Mouse (Mus musculus) hindbrain, embryonic 12.5 days (tissue): ENCODE measurements at regions not wholly inside any gene's neighbourhood (a gene's known extent, or its start where the extent isn't known, plus 50 kb on each side); places are given as distances from the start of the nearest gene placed in this dataset.

ENCODE experiments used
- ATAC-seq: fragments of 200-750 bp; cut with Nextera tagmentation; 2 replicates; pipeline ENCODE4 v1.8.0; 2017; ENCODE audit warnings: moderate TSS enrichment; ENCODE audit not compliant: low FRiP score
- H3K27ac ChIP-seq: fragments of 300-500 bp; sonication (generic); 2 replicates; pipeline ENCODE4 v1.5.1; 2016; ENCODE audit warnings: mild to moderate bottlenecking
- H3K27me3 ChIP-seq: fragments of 300-500 bp; sonication (generic); 2 replicates; pipeline ENCODE4 v1.6.1; 2016; ENCODE audit warnings: mild to moderate bottlenecking
- H3K36me3 ChIP-seq: fragments of 300-500 bp; sonication (generic); 2 replicates; pipeline ENCODE4 v1.6.1; 2016; ENCODE audit warnings: mild to moderate bottlenecking
- H3K4me1 ChIP-seq: fragments of 300-500 bp; sonication (generic); 2 replicates; pipeline ENCODE4 v1.6.1; 2016
- H3K4me2 ChIP-seq: fragments of 300-500 bp; sonication (generic); replicated peaks from 2 replicates; pipeline ENCODE4 v1.6.1; 2016; ENCODE audit warnings: mild to moderate bottlenecking
- H3K4me3 ChIP-seq: fragments of 300-500 bp; sonication (generic); 2 replicates; pipeline ENCODE4 v1.5.1; 2016; ENCODE audit warnings: mild to moderate bottlenecking
- H3K9ac ChIP-seq: fragments of 300-500 bp; sonication (generic); 2 replicates; pipeline ENCODE4 v1.6.1; 2016; ENCODE audit warnings: mild to moderate bottlenecking, moderate library complexity
- H3K9me3 ChIP-seq: fragments of 300-500 bp; sonication (generic); replicated peaks from 2 replicates; pipeline ENCODE4 v1.6.1; 2016; ENCODE audit warnings: mild to moderate bottlenecking
- WGBS: fragments of 180-500 bp; shearing (Covaris S2); methylation state at CpG from one replicate; pipeline ENCODE4 v1.1.7; 2016; 5-methylcytosine and 5-hydroxymethylcytosine counted together

DNA sequence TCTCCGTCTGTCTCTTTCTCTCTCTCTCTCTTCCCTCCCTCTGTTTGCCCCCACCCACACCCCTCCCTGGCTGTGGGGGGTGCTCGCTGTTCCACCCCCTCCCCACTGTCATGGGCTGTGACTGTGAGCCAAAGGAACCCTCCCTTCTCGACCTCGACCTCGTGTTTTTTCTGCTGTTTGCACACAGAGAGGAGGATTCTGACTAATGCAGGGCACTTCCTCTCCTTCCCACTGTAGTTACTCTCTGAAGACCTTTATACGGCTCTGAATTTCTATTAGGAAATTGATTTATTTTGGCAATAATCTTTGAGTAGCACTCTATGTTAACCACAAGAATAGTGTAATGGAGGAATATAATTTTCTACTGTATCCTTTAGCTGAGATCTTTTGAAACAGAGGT, 362.1 kb downstream of the Ajap1 start:
- Histone ChIP-seq H3K27me3 (0 out of 2 replicates have a peak, but pooled peaks cover 3% of the 10 kb centered on the region), H3K27ac (no peak overlapping the region), H3K4me2 (no peak overlapping the region), H3K9ac (no peak overlapping the region), H3K9me3 (no peaks in the 10 kb centered on the region), H3K4me3 (no peak overlapping the region), H3K4me1 (no peaks in the 10 kb centered on the region; the same call in 1 of the 2 replicates), H3K36me3 (no peaks in the 10 kb centered on the region)
- 58% methylated on average over 6 of the region's 6 CpGs for WGBS
- ATAC-seq = no peak

- Histone ChIP-seq H3K9ac (no peak overlapping the region), H3K4me1 (peaks cover 4% of the 10 kb centered on the region), H3K36me3 (no peaks in the 10 kb centered on the region), H3K27ac (no peak overlapping the region), H3K4me2 (no peak overlapping the region), H3K4me3 (no peak overlapping the region), H3K9me3 (no peaks in the 10 kb centered on the region), H3K27me3 (0 out of 2 replicates have a peak, but pooled peaks cover 3% of the 10 kb centered on the region)
- no peak for ATAC-seq
- 68% methylated on average over 4 of the region's 4 CpGs for WGBS
Measured at GRCm38 (mm10) chr4:153119647-153120102, 362.9 kb downstream of the Ajap1 start.

DNA sequence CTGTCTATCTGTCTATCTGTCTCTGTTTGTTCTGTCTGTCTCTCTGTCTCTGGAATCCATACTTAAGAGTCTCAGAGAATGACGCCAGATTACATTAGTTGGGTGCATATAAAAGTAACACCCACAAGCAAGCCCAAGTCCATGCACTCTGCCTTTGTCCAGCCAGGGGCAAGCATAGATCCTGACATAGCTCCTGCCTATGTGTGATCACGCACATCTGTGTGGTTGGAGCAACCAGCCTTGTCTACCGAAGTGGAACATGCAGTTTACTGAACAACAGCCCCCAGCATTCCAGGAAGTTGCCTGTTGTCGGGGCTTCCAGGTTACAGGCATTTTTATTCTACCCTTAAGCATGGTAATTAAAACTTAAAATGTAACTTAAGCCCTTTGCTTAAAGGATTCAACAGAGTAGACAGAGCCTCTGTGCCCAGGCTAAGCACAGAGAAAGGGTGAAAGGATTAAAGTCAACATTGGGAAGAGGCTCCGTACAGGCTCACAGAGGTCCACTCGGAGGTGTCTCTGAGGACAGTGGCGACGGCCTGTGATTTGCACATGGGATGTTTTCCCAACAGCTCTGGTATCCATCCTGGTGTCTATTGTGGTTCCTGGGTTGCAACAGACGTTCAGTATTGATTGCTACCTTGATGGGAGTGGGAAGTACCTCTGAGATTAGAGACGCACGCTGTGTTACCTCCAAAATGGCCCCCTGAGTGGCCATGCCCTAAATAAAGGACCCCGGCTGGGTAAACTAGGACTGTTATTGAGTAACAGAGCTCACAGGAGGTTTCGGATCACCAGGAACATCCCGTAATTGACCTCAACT, 363.6 kb downstream of the Ajap1 start:
- H3K4me3 ChIP-seq = no peak overlapping the region
- H3K4me1 ChIP-seq = peaks cover 4% of the 10 kb centered on the region
- H3K9me3 ChIP-seq = no peaks in the 10 kb centered on the region
- 69% methylated on average over 14 of the region's 14 CpGs for WGBS
- H3K27me3 ChIP-seq = 0 out of 2 replicates have a peak, but pooled peaks cover 3% of the 10 kb centered on the region
- no peak overlapping the region for H3K27ac ChIP-seq
- ATAC-seq = no peak
- no peak overlapping the region for H3K4me2 ChIP-seq
- H3K9ac ChIP-seq = no peak overlapping the region
- no peaks in the 10 kb centered on the region for H3K36me3 ChIP-seq

GRCm38 (mm10) chr4:153114998-153115397, 367.6 kb downstream of the Ajap1 start:
- WGBS = 57% methylated on average over 7 of the region's 7 CpGs
- no peak for ATAC-seq
- H3K4me1 ChIP-seq = peaks cover 4% of the 10 kb centered on the region
- no peak overlapping the region for H3K4me2 ChIP-seq
- H3K27ac ChIP-seq = peak overlapping the region; percentile 30; the same call in 1 of the 2 replicates
- no peak overlapping the region for H3K9ac ChIP-seq
- H3K27me3 ChIP-seq = 0 out of 2 replicates have a peak, but pooled peaks cover 3% of the 10 kb centered on the region
- no peaks in the 10 kb centered on the region for H3K36me3 ChIP-seq
- peaks cover 7% of the 10 kb centered on the region; the same call in 1 of the 2 replicates for H3K9me3 ChIP-seq
- no peak overlapping the region for H3K4me3 ChIP-seq

DNA sequence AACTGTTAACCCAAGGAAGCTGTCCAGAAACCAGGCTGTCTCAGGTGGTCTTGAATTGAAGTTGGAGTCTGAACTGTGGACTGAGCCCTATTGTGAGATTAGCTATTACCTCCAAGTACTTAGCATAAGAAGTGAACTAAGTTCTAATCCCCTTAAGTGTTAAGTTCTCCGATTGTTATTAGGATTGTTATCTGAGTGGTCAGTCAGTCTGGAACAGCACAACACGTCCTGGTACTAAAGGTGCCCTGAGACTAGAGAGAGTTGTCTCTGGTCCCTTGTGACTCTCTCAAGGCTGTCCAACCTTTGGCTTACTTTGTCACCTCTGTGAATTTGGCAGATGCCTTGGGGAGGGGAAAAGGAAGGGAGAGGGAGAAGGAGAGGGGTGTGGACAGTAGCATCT, 369.0 kb downstream of the Ajap1 start:
- ATAC-seq = no peak
- Histone ChIP-seq H3K27ac (no peak overlapping the region), H3K4me3 (no peak overlapping the region), H3K9me3 (peaks cover 7% of the 10 kb centered on the region; the same call in 1 of the 2 replicates), H3K9ac (no peak overlapping the region), H3K27me3 (no peaks in the 10 kb centered on the region), H3K36me3 (no peaks in the 10 kb centered on the region), H3K4me1 (peaks cover 4% of the 10 kb centered on the region; the same call in 1 of the 2 replicates), H3K4me2 (no peak overlapping the region)
- 68% methylated on average over 2 of the region's 2 CpGs for WGBS

DNA sequence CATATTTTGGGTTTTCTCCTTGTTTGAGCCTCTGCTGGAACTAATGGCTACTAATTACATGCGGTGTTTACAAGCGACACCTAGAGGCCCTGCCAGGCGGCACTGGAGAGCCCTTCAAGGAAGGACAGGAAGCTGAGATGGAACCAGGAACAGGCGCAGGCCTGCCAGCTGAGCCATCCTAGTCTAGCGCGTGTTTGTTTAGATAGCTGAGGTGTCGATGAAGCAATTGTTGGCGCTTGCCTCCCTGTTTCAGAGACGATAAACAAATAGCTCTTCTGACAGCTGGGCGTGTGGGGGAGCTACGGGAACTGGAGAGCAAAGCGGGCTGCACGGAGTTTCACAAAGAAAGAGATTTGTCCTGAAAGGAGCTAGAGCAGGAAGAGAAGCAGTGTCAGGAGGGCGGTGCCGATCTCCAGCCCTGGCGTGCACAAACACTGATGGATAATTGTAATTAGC, 372.3 kb downstream of the Ajap1 start:
- no peak for ATAC-seq
- 59% methylated on average over 16 of the region's 16 CpGs for WGBS
- peak overlapping the region; percentile 44; the same call in 1 of the 2 replicates for H3K27ac ChIP-seq

GRCm38 (mm10) chr4:153098591-153098990, 384.0 kb downstream of the Ajap1 start:
- H3K27ac ChIP-seq = no peak overlapping the region
- ATAC-seq = no peak
- H3K36me3 ChIP-seq = no peaks in the 10 kb centered on the region
- WGBS = 83% methylated on average over 12 of the region's 12 CpGs
- H3K27me3 ChIP-seq = no peaks in the 10 kb centered on the region
- H3K9ac ChIP-seq = no peak overlapping the region
- no peaks in the 10 kb centered on the region for H3K4me1 ChIP-seq
- no peak overlapping the region for H3K4me3 ChIP-seq
- no peaks in the 10 kb centered on the region for H3K9me3 ChIP-seq
- H3K4me2 ChIP-seq = no peak overlapping the region

More for the DNA sequence above, 372.3 kb downstream of the Ajap1 start:
- H3K27me3 ChIP-seq = no peaks in the 10 kb centered on the region
- peaks cover 7% of the 10 kb centered on the region; the same call in 1 of the 2 replicates for H3K9me3 ChIP-seq
- no peak overlapping the region for H3K4me3 ChIP-seq
- H3K36me3 ChIP-seq = no peaks in the 10 kb centered on the region
- H3K4me2 ChIP-seq = no peak overlapping the region
- no peak overlapping the region for H3K9ac ChIP-seq
- H3K4me1 ChIP-seq = peaks cover 4% of the 10 kb centered on the region; the same call in 1 of the 2 replicates

DNA sequence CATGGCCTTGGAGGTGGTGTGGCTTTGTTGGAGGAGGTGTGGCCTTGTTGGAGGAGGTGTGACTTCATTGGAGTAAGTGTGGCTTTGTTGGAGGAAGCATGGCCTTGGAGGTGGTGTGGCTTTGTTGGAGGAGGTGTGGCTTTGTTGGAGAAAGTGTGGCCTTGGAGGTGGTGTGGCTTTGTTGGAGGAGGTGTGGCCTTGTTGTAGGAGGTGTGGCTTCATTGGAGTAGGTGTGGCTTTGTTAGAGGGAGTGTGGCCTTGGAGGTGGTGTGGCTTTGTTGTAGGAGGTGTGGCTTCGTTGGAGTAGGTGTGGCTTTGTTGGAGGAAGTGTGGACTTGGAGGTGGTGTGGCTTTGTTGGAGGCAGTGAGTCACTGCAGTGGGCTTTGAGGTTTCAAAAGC, 385.0 kb downstream of the Ajap1 start:
- Histone ChIP-seq H3K27ac (no peak overlapping the region), H3K9ac (no peak overlapping the region), H3K27me3 (no peaks in the 10 kb centered on the region), H3K4me2 (no peak overlapping the region), H3K4me1 (no peaks in the 10 kb centered on the region), H3K36me3 (no peaks in the 10 kb centered on the region), H3K9me3 (no peaks in the 10 kb centered on the region), H3K4me3 (no peak overlapping the region)
- WGBS = 94% methylated on average over 1 of the region's 1 CpGs
- ATAC-seq = no peak

GRCm38 (mm10) chr4:153093129-153093528, 389.5 kb downstream of the Ajap1 start:
- H3K4me2 ChIP-seq = no peak overlapping the region
- H3K4me3 ChIP-seq = no peak overlapping the region
- H3K27ac ChIP-seq = no peak overlapping the region
- H3K27me3 ChIP-seq = no peaks in the 10 kb centered on the region
- no peak overlapping the region for H3K9ac ChIP-seq
- no peaks in the 10 kb centered on the region for H3K36me3 ChIP-seq
- no peaks in the 10 kb centered on the region for H3K9me3 ChIP-seq
- no peaks in the 10 kb centered on the region for H3K4me1 ChIP-seq
- no peak for ATAC-seq
- WGBS = 82% methylated on average over 3 of the region's 3 CpGs

DNA sequence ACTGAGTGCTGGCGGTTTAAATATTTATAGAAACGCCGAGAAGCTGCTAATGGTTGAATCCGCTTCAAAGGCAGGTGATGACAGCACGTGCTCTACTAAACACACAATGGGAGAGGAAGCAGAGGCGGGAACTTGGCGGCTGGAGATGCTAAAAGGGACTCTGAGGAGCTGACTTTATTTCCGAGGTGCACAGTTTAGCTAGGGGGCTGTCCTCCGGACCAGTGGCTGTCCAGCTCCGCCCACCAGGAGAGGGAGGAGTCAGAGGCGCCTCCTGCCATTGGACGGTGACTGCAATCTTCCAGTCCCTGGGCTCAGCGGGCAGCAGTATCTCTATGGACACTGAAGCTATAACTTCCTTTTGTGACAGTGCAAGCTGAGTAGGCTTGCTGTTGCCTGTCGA, 400.4 kb downstream of the Ajap1 start:
- Histone ChIP-seq H3K4me1 (peaks cover 3% of the 10 kb centered on the region; the same call in 1 of the 2 replicates), H3K27ac (no peak overlapping the region), H3K9ac (no peak overlapping the region), H3K27me3 (no peaks in the 10 kb centered on the region), H3K4me2 (peak overlapping the region; percentile 22; the same call in 1 of the 2 replicates), H3K36me3 (no peaks in the 10 kb centered on the region), H3K9me3 (0 out of 2 replicates have a peak, but pooled peaks cover 3% of the 10 kb centered on the region), H3K4me3 (no peak overlapping the region)
- ATAC-seq = no peak
- 51% methylated on average over 14 of the region's 14 CpGs for WGBS

DNA sequence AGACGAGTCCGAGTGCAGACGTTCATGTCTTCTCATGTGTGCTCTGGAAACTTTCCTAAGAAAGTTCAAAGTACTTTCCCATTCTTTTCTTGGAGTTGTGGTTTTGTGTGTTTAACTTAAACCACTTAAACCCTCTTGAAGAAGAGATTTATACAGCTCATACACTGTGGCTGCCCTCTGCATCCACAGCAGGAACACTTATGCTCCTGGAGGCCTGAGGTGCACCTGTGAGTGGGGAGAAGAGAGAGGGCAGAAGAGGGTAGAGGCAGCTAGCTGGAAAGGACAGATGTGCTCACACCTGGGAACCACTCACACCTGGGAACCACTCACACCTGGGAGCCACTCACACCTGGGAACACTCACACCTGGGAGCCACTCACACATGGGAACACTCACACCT, 408.0 kb downstream of the Ajap1 start:
- no peak for ATAC-seq
- 90% methylated on average over 3 of the region's 3 CpGs for WGBS
- Histone ChIP-seq H3K9me3 (no peaks in the 10 kb centered on the region), H3K27me3 (0 out of 2 replicates have a peak, but pooled peaks cover under 1% of the 10 kb centered on the region), H3K36me3 (no peaks in the 10 kb centered on the region), H3K4me2 (no peak overlapping the region), H3K9ac (no peak overlapping the region), H3K4me1 (peaks cover 12% of the 10 kb centered on the region), H3K27ac (no peak overlapping the region), H3K4me3 (no peak overlapping the region)

DNA sequence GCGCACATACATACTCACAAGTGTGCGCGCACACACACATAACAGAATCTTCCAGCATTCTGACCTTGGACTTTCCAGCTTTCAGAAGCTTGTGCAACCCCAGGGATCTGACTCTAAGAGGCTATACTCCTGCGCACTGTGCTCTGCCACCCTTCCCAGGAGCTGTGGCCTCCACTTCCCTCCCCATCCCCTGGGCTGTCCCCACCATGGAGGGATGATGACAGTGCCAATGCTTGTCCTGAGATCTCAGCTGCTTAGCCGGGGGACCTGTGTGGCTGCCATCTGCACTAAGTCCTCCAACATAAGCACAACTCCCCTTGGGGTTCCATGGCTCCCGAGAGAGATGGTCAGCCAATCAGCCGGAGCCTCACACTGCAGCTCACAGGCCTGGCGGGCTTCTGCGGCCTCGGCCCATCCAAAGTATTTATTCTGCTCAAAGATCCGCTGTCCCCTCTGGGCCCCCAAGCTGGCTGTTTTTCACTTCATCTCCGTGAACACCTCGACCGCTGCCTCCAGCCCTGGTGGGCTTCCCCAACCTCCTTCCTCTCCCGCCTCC, 412.3 kb downstream of the Ajap1 start:
- no peak overlapping the region for H3K4me3 ChIP-seq
- 46% methylated on average over 15 of the region's 15 CpGs for WGBS
- H3K4me2 ChIP-seq = no peak overlapping the region
- peaks cover 12% of the 10 kb centered on the region for H3K4me1 ChIP-seq
- H3K9ac ChIP-seq = no peak overlapping the region
- H3K27ac ChIP-seq = no peak overlapping the region
- peak; percentile 32; the same call in 1 of the 2 replicates for ATAC-seq
- 0 out of 2 replicates have a peak, but pooled peaks cover 5% of the 10 kb centered on the region for H3K27me3 ChIP-seq
- H3K9me3 ChIP-seq = no peaks in the 10 kb centered on the region
- no peaks in the 10 kb centered on the region for H3K36me3 ChIP-seq
